Comparison of ENCODE assay signal across 16 mouse cellular contexts in genomic region chr9:8832150-8832549, GRCm38 (mm10).
DNase-seq lines count a peak whose midpoint lies in the region.
"Had no signal": no experiment of that assay in that cellular context is flagged by ENCODE, and none has a peak within 500 bp of the region (broad histone marks: within the 10 kb centered on the region; RNA-seq: fewer than 3 reads in every experiment).

No protein-coding gene starts in this region.

- DNase-seq in kidney, adult 11 months: peak; percentile 2
- DNase-seq in kidney, postnatal 4 days: no peak
- DNase-seq in right cerebral cortex, postnatal 10 days (ENCODE audit: low spot score in 2 of 2): peak; percentile 18 to 24
- DNase-seq in right cerebral cortex, adult 18-20 months: no peak
- DNase-seq in lung, postnatal 10 days: peak; percentile 66
- DNase-seq in ovary, postnatal 14 days (ENCODE audit: low spot score): peak; percentile 16
- DNase-seq in heart, adult 9 months (ENCODE audit: low spot score in 2 of 2): no peak
- no peak for DNase-seq in adipocyte (ENCODE audit: low spot score)
- DNase-seq: adrenal gland, postnatal 25 days; cerebellum, adult 11 months; cerebellum, postnatal 36 days; gastrocnemius, postnatal 14 days; heart, adult 18-20 months; heart, postnatal 4 days; thymus, adult 18-20 months; thymus, postnatal 4 days had no signal

Comparison
In these comparisons a context has a peak if more than half of its experiments do, and no peak if none do; other contexts are left out.
1. DNase-seq: peak in kidney, adult 11 months (single experiment), right cerebral cortex, postnatal 10 days (2 of 2), lung, postnatal 10 days (single experiment) and ovary, postnatal 14 days (single experiment); none in kidney, postnatal 4 days (0 of 2), right cerebral cortex, adult 18-20 months (single experiment), heart, adult 9 months (0 of 2) and adipocyte (single experiment).